Mouse (Mus musculus): Measurements from ENCODE around the gene Strip1. TPM values are rescaled to one million over a fixed set of nuclear protein-coding genes. Genes with fewer than 3 reads are reported as not detected.

The Strip1 gene
- total RNA-seq, 2 experiments from 2014 or later: 21.5 to 21.6 TPM

DNA sequence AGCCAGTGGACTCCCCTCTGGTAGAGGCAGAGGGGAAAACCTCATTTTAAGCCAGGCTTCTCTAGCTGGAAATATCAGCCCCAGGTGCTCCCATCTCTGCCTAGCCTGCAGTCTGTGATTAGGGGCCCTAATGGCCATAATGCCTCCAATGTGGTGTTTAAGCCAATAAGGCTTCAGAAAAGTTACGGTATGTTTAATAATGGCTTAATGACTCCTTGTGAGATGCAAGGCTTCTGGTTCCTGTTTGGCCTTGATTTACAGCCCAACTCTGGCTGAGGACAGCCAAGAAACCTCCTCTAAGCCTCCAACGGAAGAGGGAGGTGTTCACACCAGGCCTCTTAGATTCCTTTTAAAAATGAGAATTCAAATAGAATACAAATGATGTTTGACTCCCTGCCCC, 37.9 kb downstream of the Strip1 start:
- no peak for DNase-seq

DNA sequence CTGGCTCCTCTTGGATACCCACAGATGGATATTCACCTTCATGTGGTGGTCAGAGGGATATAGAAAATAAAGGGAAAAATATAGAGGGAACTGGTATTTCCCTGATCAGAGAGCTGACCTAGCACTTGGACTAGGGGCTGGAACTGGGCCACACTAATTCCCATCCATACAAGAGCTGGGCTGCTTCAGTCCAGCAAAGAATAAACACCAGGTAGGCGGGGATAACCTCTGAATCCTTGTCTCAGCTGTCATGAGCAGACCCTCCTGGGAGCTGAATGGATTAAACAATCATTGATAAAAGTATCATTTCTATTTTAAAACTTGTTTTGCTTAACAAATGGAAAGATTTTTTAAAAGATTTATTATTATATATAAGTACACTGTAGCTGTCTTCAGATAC, 39.9 kb downstream of the Strip1 start:
- DNase-seq: no peak

DNA sequence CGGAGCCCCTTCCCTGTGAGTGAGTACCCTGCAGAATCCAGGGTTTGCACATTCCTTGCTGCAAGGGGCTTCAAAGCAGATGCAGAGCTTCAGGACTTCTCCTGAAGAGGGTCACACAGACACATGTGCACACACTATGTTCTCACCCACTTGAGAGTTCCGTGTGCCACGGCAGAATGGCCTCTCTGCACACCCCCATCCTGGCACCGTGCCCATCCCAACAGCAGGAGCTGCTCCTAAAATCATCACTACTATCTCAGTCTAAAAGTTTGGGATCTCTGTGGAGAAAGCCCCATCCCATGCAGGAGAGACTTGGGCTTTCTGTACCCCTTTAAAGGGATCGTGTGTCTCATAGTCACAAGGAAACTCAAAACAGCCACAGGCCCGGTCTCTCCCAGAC, 45.0 kb downstream of the Strip1 start:
- DNase-seq: no peak

DNA sequence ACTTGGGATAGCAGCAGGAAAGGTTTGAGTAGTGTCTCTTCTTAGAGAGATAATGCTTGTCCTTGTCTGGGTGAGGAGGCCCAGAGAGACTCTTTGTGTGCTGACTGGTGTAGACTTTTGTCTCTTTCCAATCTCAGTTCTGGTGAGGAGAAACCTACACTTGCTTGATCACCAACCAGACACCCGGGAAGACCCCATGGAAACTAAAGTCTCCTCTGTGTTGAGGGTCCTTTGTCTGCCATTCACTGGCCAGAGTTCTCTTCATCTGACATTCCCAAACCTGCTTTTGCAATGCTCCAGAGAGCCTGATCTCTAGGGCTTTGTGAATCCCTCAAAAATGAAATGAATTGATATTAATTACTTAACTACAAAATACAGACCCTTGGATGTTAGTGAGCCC, 47.6 kb downstream of the Strip1 start:
- DNase-seq: no peak

DNA sequence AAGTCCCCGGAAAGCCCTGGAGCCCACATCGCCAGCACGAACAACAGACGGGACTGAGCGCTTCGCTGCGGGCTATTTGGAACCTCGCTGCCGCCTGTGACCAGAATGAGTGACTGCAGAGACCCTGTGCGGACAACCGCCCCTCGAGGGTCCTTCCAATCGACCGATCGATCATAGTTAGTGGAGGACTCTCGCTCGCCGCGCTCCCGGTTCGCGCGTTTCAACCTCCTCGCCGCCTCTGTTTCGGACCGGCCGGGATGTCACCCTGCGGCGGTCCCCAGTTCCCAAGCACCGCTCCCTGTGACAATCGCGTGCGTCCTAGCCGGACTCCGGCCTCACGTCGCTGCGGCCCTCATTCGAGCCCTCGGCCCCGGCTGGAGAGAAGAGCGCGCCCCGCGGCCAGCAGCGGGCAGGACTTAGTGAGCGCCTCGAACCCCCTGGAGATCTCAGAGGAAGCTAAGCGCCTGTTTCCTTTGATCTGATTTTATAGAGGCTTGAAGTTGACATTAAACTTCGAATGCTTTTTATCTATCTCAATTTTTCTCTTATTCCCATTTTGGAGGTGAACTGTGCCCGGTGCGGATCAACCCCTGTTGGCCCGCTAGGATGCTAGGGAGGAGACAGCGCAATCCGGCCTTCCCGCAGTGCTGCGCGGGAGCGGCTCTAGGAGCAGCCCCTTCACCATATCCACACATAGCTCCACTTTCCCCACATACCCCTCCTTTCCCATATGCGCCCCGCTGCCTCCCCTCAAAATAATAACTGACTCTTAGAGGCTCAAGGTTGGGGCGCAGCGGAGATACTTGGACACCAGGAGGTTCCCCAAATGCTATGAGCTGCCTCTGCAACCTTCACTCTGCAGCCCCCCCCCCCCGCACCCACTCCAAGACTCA, 48.4 kb downstream of the Strip1 start:
- DNase-seq: peak in 1 of 2 experiments; percentile 26

DNA sequence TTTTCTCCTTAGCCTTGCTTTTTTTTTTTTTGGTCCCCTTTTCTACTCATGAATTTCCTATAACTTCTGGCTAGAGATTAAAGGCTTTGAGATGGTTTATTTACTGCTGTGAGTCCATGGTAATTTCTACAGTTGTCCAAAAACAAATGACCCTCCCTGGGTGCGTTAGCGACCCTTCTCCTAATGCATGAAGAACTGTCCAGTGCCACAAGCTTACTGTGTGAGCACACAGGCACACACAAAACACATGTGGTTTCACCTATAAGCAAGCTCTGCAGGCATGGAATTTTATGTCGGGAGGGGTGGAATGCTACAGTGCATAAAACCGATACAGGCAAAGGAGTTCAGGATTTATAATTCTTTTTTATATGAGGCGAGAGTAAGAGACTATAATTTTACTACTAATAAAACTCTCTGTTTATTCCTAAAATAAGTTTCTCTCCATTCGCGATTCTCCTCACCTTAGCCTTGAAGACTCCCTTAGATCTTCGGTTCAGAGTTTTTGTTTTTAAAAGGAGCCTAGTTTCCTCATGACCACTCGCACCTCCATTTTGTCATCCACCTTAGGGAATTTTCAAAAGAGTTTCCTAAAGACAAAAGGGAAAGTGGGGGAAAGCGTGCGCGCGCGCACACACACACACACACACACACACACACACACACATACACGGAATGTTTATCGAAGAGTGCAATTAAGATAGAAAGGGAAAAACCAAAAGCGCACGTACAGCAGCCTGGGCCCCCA, 49.2 kb downstream of the Strip1 start:
- no peak for DNase-seq

DNA sequence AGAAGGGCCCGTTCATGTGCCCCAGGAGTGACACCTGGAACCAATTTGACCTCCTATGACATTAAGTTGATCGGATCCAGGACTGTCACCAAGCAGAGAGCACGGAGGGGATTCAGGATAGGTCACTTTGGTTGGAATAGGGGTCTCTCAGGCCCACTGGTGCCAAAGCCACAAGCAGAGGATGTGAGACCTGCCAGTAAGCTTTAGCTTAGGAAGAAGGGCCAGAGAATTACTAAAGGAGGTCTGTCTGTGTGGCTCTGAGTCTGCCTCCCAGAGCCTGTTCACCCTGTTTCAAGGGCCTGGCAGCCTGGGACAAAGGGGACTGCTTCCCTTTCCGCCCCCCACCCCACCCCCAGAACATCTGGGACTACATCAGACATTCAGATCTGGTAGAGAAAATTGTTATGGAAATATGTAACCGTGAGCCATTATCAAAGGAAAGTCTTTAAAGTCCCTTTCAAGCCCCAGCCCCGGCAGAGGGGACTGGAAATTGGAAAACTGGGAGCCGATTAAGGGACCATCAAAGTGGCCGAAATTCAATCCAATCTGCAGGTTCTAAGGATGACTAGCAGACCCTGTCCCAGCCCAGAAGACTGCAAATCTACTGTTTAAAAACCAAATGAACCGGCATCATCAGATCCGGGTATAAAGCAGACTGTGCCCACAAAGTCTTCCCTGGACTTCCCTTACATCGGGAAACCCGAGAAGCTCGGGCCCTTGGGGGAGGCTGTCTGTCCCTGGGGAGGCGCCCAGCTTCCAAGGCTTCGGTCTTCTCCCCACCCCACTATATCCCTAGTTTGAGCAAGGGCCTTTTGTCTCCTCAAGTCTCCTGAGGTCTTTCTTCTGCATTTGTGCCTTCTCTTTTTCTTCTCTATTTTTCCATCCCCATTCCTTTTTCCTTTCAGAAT, 50.1 kb downstream of the Strip1 start:
- DNase-seq: no peak

DNA sequence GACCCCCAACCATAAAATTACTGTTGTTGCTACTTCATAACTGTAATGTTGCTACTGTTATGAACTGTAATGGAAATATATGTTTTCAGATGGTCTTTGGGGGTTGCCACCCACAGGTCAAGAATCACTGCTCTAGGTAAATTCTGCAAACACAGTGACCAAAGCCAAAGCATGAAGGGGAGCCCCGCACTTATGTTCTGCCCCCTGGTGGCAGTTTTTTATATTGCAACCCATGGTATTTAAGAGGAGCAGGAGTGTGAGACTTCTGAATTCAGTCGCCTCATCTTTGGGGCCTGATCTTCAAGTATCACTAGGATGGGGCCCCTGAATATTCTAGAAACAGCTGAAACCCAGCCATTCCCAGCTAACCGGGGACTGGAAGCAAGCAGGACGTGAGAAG, 52.0 kb downstream of the Strip1 start:
- DNase-seq: peak; percentile 39 to 83

DNA sequence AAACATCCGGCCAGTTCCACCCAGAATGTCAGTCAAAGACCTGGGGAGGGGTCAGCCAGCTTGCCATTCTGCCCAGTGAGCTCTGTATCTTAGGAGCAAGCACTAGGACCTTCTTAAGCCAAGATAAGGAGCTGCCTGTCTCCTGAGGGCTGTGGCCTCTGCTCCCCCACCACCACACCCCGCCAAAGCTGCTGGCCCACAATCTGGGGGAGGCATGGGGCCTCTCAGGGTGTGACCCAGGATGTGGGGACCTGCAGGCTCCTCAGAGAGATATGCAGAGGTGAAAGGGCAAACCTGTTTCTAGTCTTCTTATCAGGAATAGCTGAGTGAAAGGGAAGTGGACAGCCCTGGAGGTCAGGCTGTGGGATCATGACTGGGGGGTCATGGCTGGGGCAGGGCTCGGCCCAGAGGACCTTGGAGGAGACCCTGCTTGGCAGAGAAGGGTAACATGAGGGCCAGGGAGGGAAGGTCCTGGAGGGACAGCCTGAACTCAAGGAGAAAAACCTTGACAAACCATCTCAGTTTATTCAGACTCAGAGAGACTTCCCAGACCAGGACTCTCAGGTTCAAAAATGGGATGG, 53.6 kb downstream of the Strip1 start:
- no peak for DNase-seq

DNA sequence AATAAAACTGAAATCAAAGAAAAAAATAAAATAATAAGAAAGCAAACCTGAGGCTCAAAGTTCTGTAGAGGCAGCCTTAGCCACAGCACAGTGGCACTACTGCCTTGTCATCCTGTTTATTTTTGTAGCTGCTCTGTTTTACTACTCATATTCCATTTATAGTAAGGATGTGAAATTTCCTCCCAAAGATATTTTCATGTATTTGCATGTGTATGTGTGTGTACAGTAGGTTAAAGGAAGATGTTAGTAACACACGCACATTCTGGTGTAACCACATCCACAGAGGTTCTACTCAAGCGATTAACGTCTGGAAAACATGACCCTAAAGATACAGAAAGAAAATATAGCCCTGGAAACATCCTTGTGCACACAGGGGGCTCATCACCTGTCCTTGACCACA, 54.7 kb downstream of the Strip1 start:
- no peak for DNase-seq

DNA sequence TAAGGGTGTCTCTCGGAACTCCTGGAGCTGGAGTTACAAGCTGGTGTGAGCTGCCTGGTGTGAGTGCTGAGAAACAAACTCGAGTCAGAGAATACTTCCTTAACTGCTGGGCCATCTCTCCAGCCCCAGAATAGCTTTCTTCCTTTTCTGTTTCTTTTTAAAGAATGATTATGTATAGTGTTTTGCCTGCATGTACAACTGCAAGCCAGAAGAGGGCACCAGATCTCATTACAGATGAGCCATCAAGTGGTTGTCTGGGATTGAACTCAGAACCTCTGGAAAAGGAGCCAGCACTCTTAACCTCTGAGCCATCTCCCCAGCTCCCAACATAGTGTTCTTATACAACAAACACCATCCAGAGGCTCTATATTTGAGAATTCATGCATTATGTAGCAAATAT, 60.3 kb downstream of the Strip1 start:
- no peak for DNase-seq

DNA sequence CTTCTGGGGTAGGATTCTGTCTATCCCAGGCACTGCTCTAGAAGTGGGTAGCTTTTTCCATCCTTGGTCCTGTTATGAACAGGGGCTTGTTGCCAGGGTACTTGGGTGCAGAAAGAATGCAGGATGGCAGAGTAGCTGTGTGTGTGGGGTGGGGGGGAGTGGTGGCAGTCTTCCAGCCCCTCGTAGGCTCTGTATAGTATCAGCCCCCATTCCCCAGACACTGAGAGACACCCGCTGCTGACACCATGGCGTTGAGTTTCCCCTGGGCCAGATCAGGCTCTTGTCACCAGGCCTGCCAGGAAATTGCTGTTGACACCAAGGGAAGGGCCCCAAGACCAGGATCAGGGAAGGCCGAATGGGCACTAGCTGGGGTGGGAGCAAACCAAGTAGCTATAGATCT, 62.8 kb downstream of the Strip1 start:
- no peak for DNase-seq

DNA sequence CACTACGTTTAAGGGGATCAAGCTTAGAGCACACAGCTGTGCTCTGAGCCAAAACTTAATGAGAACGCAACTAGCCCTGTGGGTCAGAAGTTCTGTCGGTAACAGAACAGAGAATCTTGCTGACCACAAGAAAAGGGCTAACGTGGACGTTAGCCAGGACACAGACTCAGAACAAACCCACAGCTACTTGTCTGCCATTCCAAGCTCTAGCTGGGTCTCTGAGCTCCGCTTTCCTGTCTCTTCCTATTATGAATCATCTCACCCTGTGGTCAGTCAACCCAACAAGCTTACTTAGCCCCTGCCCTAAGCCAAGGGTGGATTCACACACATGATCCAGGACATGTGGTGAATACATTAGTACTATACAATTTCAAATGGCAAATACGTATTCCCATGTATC, 63.7 kb downstream of the Strip1 start:
- DNase-seq: no peak

DNA sequence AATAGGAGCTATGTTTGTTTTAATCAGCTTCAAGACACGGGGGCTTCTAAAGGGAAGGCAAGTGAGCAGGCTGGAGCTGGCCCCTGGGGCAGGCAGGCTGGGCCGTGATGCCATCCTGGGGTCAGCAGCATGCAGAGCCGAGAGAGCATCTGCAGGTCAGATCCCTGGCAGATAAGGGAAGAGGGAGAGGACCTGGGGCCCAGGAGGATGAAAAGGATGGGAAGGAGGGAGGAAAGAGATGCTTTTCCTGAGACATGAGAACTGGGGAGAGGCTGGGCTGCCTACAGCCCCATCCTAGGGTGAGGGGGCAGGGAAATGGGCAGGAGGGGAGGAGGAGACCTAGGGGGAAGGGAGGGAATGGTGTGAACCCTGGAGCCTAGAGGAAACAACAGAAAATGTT, 66.2 kb downstream of the Strip1 start:
- DNase-seq: no peak

DNA sequence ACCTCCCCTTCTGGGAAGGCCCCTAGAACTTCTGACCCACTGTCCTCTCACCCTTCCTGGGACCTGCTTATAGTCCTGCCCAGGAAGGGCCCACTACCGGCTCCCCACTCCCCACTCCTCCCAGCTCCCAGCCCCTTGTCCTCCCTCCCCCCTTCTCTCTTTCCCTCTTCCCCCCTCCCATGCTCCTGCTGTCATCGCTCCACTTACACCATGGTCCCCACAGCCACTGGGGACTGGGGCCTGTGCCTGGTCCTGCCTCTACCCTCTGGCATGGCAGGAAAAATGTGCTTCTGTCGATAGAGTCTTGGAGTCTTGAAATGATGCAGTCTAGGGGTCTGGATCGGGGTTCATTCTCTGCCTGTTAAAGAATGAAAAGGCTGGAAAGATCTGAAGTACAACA, 67.6 kb downstream of the Strip1 start:
- DNase-seq: no peak

DNA sequence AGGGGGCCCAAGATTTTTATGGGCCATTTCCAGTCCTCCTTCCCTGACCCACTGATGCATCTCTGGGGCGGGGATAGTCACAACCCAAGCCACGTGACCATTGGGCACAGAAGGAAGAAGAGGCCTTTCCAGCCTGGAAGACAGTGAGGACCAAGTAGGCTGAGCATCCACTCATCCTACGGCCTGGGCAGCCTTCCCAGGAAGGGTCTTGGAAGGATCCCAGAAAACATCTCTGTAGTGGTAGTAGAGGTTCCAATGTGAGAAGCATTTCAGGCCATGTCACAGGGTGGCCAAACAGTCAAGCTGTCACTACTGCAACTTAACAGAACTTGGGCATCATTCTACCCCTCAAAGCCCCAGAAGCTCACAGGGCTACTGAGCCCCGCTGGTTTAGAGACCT, 68.9 kb downstream of the Strip1 start:
- no peak for DNase-seq

Other genes starting within 250 kb of the Strip1 start
- under 1 TPM; 0.17 to 0.23 TPM for gene Kcnc4, start 172.1 kb downstream of the Strip1 start, total RNA-seq (2021)
- 1 to 10 TPM; 4.1 to 6.9 TPM for gene Slc6a17, start 113.7 kb downstream of the Strip1 start, total RNA-seq (2021)
- gene Ubl4b, start 76.6 kb downstream of the Strip1 start, total RNA-seq (2021): not detected
- not detected for gene Alx3, start 36.7 kb downstream of the Strip1 start, total RNA-seq (2021)
- gene Gm10961, start 372 bp downstream of the Strip1 start, total RNA-seq (2021): not detected
- 10 to 100 TPM; 73.1 to 90.9 TPM for gene Ahcyl1, start 64.9 kb upstream of the Strip1 start, total RNA-seq (2021)
- 10 to 100 TPM; 25.5 to 25.8 TPM for gene Csf1, start 128.8 kb upstream of the Strip1 start, total RNA-seq (2021)
- not detected for gene Eps8l3, start 245.5 kb upstream of the Strip1 start, total RNA-seq (2021)